Mouse (Mus musculus) megakaryocyte, adult 5-6 weeks (primary cell): ENCODE data around the gene Sh3bp4. TPM values are rescaled to one million over a fixed set of nuclear protein-coding genes. Genes with fewer than 3 reads are reported as not detected.

Experiments
- ATAC-seq: 2 replicates; pipeline ENCODE4 v1.8.0; 2016; ENCODE audit warnings: mild to moderate bottlenecking, inconsistent platforms; ENCODE audit not compliant: poor library complexity, severe bottlenecking
- total RNA-seq, 2 experiments: library from RNA; stranded (forward) in 1 of 2; stranded (reverse) in 1 of 2; fragments of 153-499, 151-499 nt in 1 of 2; fragments of 221-1000, 200-1000 nt in 1 of 2; gene quantifications; 2 replicates each; pipeline versions ENCODE4 v1.2.3 to v1.2.4; 2015 to 2017

Gene Sh3bp4
- total RNA-seq, 2 experiments from 2014 or later = 1.3 to 1.9 TPM

- no peak for ATAC-seq
Measured at GRCm38 (mm10) chr1:89183261-89183831, 113.1 kb downstream of the Sh3bp4 start.

DNA sequence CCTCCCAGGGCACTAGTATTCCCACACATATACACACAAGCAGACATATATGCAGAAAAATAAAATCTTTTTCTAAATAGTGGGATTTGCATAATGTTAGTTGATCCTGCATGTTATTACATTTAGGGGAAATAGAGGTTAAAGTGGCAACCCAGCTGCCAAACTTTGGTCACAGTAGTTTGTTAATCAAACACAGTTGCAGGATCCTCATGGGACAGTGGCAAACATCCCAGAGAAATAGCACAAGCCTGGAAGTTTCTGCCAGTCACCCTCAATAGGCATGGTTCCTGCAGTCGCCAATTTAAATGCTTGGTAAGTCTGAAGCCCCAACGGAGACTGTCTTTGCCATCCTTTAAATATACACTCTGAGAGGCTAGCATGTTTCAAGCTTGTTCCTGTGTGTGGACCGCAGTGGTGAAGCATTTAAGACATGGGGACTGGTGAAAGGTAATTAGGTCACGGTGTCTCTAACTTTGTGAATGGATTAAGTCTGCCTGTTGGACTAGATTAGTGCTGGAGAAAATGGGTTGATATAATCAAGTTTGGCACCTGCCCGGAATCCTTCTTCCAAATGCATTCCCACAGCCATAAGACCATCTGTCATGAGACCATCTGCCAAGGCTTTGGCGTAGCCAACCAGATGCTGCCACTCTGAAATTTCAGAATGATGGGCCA, 114.0 kb downstream of the Sh3bp4 start:
- ATAC-seq = no peak

DNA sequence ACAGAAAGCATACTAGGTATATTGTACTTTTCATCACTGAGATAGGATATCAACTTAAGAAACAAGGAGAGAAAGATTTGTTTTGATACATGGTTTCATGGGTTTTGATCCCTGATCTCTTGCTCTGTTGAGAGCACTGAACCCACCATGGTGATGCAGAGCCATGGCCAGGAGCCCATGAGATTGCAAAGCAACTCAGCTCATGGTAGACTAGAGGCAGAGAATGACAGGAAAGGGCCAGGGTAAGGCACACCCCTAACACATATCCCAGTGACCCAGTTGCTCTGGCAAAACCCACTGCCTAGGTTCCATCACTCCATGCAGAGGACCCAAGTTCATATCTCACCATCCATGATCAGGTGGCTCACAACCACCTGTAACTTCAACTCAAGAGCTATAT, 114.6 kb downstream of the Sh3bp4 start:
- no peak for ATAC-seq

- no peak for ATAC-seq
Measured at GRCm38 (mm10) chr1:89187441-89187840, 117.2 kb downstream of the Sh3bp4 start.

DNA sequence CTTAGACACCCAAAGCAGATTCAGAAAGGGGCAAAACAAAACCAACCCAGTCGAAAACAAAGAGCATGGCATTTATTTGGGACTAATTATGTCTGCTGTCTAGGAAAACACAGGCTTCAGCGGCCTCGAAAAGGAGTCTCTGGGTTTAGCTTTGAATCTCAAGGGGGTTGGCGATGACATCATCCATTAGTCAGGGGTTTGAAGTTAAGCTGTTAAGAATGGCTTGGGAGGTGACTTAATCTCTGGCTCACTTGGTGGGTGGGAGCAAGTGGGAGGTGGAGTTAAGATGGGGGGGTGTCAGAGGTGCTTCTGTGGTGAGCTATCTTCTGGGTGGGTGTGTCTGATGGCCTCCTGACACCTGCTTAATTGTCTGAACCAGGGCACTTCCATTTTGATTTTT, 117.9 kb downstream of the Sh3bp4 start:
- ATAC-seq = no peak

GRCm38 (mm10) chr1:89189204-89189603, 119.0 kb downstream of the Sh3bp4 start:
- no peak for ATAC-seq

DNA sequence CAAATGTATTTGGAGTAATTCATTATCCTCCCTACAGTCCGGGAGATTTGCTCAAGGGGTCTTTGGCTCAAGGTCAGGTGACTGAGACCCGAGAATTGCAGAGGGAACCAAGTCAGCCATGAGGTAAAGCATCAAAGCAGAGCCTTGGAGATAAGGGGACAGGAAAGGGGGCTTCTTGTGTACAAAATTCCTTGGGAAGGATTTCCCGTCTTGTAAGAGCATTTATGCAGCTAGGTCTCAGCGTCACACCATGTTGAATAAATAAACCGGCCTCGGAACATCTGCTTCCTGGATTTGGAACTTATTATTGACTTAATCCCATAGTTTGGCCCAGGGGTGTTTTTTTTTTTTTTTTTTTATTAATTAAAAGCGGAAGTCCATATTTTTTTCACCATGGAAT, 120.4 kb downstream of the Sh3bp4 start:
- no peak for ATAC-seq

GRCm38 (mm10) chr1:89191127-89191740, 121.0 kb downstream of the Sh3bp4 start:
- ATAC-seq = no peak

DNA sequence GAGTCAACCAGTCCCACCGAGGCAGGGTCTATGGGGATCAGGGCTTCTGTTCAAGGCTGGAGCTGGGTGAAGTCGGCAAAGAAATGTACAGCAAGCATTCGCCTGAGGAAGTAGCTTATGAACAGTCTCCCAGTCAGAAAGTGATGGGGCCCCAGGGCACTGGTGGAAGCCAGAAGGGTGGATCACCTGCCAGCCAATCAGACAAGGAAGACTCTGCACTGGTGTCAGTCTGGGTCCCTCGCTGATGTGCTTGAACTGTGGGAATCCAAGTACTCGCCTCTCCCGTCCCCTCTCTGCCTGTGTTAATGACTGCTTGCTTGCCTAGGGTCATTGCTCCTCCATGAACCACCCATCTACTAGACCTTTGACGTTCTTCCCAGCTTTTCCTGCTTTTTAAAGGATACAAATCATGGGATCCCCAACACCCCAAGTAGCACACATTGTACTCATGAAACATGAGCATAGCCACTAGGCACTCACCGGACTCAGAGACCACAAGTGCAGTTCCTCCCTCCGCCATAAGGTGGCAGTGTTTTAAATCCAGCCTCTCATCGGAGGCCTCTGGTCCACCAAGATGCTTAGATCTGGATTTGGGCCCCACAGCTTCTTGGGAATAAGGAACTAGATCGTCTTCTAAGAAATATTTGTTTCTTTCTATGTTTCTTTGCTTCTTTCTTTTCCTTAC, 122.5 kb downstream of the Sh3bp4 start:
- peak; percentile 76 for ATAC-seq

DNA sequence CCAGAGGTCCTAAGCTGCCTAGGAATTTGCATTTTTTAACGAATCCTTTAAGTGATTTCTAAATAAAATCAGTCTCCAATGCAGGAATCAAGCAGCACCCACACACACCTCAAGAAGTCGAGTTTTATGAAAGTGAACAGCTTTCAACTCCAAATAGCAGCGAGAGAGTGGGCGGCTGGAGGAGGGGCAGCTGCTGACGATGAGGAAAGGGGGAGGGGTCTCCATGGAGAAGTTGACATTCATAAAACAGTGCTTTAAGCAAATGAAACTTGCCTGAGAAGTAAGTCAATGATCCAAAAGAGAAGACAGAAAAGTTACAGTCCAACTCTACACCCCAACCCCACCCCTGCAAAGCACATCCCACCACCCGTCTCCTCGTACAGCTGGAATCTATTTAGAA, 123.4 kb downstream of the Sh3bp4 start:
- ATAC-seq = no peak

GRCm38 (mm10) chr1:89195827-89196712, 125.9 kb downstream of the Sh3bp4 start:
- ATAC-seq = peak; percentile 62
